Mouse (Mus musculus) right cerebral cortex, postnatal 36 days (tissue): Measurements from ENCODE around the gene Greb1.

Source experiments
- DNase-seq, 2 experiments: peaks; one replicate each; pipeline ENCODE4 v3.0.0; 2022; ENCODE audit warnings: low spot score in 2 of 2, mixed read lengths in 1 of 2

Gene Greb1

DNA sequence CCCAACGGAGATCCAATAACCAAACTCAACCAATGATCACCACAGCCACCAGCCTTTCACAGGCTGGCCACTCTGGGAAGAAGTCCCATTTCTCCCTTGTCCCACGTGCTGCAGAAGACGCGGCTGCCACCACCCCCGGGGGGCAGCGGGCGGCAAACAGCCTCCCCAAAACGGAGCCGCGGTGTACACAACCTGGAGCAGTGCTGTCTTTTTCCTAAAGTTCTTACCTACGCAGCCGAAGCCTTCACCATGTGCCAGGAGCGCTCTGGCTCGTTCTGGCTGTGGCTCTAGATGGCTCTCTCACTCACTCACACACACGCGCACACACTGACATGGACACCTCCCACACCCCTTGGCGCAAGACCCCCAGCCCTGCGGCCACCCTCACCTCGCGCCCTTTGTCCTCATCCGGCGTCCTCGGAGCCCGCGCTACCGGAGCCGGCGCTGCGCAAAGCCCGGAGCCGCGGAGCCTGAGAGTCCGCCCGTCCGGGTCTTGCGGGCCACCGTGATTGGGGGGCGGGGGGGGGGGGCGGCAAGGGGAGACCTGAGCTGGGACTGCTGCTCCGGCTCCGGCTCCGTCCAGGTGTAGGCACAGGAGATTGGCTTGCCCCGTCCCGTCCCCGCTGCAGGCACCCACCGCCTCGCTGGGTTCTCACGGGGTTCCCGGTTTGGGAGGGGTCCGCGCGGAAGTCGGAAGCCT, at the start of gene Greb1:
Gene Greb1, minus strand, starts transcription at position 628 of the 700 bp plus-strand sequence.
- no peak for DNase-seq

DNA sequence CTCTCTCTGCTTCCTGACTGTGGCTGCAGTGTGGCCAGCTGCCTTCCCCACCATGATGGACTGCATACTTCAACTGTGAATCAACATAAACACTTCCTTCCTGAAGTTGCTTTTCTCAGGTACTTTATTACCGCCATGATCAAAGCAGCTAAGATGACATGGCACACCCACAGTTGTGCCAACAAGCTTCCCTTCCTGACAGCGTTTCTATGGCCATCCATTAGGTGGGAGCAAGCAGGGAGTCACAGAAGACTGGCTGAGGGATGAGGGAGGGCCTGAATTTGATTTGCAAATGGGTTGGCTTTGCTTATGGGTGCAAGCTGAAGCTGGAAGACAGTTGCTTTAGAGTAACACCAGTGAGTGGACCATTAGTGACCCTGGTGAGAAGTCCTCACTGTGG, 49.1 kb upstream of the Greb1 start:
- DNase-seq = no peak

DNA sequence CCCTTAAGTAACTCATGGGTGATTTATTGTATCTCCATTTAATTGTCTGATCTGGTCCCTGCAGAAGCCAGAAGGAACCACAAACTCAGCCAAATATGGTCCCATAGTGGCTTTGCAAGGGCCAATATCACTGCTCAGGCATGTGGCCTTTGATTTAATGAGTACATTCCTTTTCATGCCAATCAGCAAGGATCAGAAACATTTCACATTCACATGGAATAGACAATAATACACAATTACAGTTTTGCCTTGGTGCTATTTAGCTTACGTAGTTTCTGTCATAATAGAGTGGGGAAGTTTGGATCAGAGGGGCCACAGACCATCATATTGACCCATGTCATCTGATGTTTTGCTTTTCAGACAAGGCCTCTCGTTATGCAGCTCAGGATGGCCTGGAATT, 47.8 kb upstream of the Greb1 start:
- no peak for DNase-seq

DNA sequence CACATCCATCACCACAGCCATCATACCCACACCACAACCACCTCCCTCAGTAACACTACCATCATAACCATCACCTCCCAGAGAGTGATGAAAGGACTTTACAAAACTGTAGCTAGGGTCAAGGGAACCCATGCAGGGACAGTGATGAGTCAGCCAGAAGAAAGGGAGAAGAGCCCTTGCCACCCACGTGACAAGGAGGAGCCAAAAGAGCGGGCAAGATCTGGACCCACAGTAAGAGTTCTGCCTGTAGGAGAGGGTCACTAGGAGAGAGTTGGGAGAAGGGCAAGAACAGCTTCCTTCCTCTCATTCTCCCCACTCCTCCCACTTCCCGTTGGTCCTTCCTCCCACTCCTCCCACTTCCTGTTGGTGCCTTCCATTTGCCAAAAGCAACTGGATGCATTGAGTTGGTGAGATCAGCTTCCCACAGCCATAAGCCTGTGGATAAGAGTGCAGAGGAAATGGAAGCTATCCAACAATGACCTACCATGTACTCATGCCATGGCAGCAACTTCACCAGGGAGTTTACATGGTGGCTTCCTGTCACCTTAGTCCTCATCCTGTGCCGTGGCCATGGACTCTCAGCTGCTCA, 46.6 kb upstream of the Greb1 start:
- DNase-seq = no peak

DNA sequence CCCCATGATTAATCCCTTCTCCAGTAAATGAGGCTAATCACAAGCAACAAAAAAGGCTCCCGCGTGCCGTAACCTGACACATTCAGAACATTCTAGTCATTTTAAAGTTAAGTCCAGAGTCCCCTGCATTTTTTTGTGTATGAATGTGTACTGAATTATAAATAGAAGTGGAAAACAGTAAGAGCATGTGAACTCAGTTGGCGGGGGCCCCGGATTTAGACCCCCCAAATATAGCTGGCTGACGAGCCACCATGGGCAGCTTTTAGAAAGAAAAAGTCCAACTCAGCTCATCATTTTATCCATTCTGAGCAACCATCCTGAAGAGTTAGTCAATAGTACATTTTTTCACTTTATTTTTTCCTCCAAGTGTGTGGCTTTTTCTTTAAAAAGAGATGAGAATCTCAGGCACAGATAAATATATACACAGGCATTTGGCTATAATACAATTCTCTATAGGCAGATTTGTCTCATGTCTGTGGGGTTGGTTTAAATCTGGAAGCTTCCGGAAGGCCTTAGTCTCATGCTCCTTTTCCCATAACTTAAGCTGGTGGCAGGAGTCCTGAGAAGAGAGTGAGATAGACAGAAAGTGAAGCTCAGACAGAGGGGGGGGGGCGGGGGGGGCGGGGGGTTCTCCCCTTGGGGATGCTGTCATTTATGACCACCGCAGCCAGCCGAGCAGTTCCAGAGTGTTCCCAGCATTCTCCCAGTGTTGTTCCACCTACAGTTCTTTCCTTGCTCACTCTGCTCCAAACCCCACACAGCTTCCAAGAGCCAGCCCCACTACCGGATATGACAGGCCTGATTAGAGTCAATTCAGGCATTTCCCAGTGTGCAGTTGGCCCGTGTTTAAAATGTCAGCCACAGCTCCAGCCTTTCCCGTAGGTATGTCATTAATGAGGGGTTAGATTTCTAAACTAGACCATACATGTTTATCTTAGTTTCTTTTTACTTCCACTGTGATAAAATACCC, 44.2 kb upstream of the Greb1 start:
- peak in 1 of 2 experiments; percentile 44 for DNase-seq

DNA sequence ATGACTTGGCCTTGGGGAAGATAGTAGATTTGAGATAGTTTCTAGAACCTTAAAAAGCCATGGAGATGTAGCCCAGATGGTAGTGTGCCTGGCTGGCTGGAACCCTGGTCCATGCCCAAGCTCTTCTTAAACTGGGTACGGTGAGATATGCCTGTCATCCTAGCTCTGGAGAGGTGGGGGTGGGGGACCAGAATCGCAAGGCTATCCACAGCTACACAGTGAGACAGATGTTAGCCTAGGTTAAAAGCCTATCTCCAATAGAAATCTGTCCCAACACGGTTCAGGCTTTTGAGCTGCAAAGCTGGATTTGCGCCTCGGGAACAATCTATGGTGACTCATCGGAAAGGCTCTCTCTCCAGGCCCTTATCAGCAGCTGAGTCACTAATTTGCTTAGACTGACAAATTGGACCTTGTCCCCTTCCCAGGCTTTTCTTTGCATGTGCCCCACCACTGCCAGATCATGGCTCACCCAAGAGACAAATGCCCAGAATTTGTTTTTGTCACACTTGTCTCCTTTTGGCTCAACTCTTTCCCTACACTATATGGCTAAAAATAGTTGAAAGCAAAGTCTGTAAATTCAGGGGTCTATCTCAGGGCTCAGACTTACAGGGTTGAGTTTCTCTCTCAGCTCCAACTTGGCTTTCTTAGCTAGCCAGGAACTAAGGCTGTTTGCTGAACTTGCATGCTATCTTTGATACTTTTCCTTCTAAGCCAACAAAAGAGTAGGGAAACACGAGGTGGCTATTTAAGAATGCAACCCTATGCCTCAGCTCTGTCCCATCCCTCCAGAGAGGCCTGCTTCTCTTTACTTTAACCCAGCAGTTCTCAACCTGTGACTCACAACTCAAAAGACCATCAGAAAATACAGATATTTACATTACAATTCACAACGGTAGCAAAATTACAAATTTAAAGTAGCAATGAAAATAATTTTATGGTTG, 40.4 kb upstream of the Greb1 start:
- DNase-seq = no peak

DNA sequence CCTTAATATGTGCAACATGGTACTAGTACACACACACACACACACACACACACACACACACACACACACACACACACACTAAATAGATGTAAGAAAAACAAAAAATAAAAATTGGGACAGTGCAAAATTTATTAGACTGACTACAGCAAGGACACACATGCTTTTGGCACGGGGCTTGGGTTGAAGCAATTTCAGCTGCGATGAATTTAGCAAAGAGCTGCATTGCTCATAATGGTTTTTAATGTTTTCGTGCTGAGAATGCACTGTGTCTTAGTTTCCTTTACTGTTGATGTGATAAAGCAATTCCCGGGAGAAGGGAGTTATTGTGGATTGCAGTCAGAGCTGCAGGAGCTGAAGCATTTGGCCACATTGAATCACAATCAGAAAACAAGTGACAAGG, 37.1 kb upstream of the Greb1 start:
- DNase-seq = no peak

DNA sequence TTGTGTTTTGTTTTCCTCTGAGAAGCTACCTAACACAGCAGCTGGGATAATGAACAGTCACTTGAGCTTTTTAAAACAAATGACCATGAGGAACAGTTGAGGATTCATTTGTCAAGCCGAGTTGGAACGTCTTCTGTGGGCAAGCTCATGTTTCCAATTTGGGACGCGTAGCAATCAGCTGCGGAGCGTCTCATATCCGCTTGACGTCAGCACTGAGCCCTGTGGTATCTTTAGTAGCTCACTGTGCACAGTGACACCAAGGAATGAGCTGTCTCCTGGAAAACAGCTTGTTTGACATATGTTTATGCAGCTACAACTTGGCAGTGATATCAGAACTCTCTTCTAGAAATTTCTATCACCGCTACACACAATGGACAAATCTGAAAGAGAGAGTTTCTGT, 35.5 kb upstream of the Greb1 start:
- DNase-seq = peak; percentile 77 to 91

DNA sequence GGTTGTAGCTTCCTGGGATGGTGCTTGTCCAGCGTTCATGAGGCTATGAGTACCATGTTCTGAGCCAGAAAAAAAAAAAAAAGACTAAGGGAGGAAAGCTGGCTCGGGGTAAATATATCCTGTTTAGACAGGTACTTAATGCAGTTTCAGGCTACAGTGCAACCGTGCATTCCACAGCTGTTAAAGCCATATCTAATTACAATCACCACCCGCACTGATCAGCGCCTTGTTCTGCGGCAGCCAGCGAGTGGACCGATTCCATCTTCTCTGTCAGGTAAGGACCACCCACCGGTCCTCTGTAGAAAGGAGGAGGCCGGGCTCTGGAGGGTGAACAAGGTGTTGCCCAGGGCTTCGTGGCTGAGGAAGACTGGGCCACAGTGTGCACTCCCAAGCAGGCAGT, 34.0 kb upstream of the Greb1 start:
- DNase-seq = no peak

- DNase-seq = no peak
Observed at GRCm38 (mm10) chr12:16831071-16831470, 30.4 kb upstream of the Greb1 start.

DNA sequence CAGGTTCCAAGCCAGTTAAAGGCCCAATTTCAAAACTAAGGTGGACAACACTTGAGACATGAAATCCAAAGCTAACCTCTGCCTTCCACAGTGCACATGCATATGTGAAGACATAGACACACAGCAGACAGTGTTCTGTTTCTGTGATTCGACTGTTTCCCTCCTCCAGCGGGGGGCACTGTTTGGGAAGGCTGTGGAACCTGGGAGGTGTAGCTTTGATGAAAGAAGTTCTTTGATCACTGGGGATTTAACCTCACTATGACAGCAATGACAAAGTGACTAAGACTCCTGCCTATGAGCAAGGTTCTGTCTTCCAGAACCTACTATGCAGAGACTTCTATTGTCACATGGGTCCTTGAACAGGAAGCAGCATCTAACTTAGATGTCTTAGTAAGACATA, 29.1 kb upstream of the Greb1 start:
- no peak for DNase-seq

GRCm38 (mm10) chr12:16828505-16828904, 27.8 kb upstream of the Greb1 start:
- DNase-seq = no peak

DNA sequence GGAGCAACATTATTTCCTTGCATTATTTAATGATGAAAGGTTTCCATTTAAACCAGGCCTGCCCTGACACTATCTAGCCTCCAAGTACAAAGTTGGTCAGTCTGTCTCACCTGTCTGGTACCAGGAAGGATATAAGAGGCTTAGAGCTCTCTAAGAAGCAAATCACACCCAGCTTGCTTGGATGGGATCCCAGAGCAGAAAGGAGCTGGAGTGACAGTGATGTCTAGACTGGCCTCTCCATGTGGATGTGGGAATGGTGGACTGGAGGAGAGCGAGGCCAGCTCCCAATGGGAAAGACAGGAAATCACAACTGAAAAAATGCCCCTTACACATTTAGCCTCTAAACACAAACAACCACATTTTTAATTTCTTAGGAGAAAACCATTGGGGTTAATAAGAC, 23.0 kb upstream of the Greb1 start:
- no peak for DNase-seq

DNA sequence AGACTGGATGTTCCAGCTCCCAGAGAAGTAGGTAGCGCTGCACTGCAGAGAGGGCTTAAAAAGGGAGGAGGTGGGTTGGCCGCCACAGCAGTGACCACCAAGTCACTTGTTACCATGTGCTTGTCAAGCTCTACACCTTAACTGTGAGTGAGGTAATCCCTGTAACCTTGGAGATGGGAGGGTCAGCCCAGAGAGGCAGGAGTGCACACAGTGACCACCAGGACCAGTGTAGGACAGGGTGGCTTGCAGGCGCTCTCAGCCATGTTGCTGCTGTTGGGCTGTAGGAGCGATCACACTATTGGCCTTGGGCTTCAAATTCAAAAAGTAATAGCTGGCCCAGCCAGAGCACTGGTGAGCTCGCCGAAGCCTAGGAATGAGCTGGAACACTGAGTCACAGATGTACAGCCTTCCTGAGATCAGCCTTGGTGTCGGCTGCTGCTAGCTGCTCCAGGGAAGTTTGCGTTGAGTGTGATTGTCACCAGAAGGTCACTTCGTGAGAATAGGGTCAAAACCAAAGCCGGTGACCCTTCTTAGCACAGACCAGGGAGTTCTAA, 21.6 kb upstream of the Greb1 start:
- DNase-seq = no peak

DNA sequence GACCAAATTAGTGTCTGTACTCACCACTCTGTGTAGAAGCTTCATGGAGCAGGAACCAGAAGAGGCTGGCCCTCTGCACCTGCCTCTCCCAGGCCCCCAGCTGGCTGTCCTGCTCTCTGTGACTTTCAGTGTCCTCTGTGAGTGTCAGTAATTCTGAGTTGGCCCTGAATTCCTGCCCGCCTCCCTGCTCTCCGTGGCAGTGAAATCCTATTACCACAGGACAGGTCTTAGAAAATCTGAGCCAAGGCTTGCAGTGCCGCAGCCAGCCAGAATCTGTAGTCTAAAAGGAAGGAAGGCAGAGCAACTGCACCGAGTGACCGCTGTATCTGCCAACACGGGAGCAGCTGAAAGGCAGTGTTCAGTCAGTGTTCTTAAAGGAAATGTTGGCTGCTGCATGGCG, 20.1 kb upstream of the Greb1 start:
- DNase-seq = no peak

DNA sequence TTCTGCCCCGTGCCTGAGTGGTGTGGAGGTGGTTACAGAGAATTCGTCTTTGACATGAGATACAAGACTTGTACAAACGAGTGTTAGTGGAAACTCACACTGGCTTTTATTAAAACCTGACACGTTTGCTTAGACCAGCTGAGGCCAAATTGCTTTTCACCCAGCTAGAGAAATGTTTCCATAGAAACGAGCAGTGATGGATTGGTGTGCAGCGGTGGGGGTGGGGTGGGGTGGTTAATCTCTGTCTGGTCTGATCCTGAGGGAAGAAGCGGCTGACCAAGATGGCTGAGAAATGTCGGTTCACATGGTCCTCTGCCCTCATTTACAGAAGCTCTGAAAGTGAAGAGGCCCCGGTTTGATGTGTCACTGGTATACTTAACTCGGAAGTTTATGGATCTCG, 17.8 kb upstream of the Greb1 start:
- no peak for DNase-seq

DNA sequence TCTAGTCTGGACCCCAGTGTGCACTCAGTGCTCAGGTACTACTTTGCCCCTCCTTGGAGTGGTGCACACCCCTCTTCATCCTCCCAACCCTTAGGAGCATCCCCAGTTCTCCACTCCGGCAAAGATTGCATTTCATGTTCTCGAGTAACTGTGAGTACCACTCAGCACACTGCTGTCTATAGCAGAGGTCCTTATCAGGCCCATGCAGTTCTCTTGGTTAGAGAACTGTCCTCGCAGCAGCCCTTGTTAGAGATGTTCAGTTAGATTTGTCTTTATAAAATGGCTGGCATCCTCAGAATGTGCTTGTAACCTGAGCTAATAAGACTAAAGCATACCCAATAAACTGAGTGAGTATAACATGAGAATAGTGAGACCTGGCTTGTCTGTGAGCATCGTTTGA, 16.5 kb upstream of the Greb1 start:
- no peak for DNase-seq

DNA sequence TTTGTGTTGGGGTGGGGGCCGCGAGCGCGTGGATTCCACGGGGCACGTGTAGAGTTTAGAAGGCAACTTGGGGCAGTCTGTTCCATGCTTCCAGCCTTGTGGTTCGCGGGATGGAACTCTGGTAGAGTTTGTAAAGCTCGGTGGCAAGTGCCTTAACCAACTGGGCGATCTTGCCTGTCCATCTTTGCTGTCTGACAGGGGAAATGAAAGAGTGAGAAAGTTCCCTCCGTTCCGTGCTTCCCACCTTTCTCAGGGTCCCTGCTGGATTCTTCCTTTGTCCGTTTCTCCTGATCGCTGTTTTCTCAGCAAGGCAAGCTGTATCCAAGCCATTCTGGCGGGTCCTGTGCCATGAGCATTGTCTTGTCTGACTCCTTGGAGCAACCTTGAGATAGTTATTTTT, 10.8 kb upstream of the Greb1 start:
- DNase-seq = no peak

GRCm38 (mm10) chr12:16810525-16811431, 10.1 kb upstream of the Greb1 start, which contains the start of gene E2f6:
TSS of gene E2f6 (plus strand) at chr12:16810963.
- DNase-seq = peak; percentile 62 to 74

GRCm38 (mm10) chr12:16808045-16808444, 7.4 kb upstream of the Greb1 start:
- DNase-seq = peak in 1 of 2 experiments; percentile 27
